Mouse (Mus musculus) midbrain, embryonic 12.5 days (tissue): ENCODE measurements at regions not wholly inside any gene's neighbourhood (a gene's known extent, or its start where the extent isn't known, plus 50 kb on each side); places are given as distances from the start of the nearest gene placed in this dataset.

Experiments used
- ATAC-seq: fragments of 200-750 bp; cut with Nextera tagmentation; 2 replicates; pipeline ENCODE4 v1.8.0; 2017; ENCODE audit warnings: low read depth, moderate TSS enrichment, moderate library complexity; ENCODE audit not compliant: low FRiP score
- H3K27ac ChIP-seq: fragments of 300-500 bp; sonication (generic); replicated peaks from 2 replicates; pipeline ENCODE4 v1.5.1; 2016; ENCODE audit warnings: mild to moderate bottlenecking
- H3K27me3 ChIP-seq: fragments of 300-500 bp; sonication (generic); 2 replicates; pipeline ENCODE4 v1.6.1; 2016; ENCODE audit warnings: mild to moderate bottlenecking
- H3K36me3 ChIP-seq: fragments of 300-500 bp; sonication (generic); 2 replicates; pipeline ENCODE4 v1.6.1; 2016
- H3K4me1 ChIP-seq: fragments of 300-500 bp; sonication (generic); 2 replicates; pipeline ENCODE4 v1.6.1; 2016
- H3K4me2 ChIP-seq: fragments of 300-500 bp; sonication (generic); replicated peaks from 2 replicates; pipeline ENCODE4 v1.6.1; 2016; ENCODE audit warnings: mild to moderate bottlenecking, moderate library complexity
- H3K4me3 ChIP-seq: fragments of 300-500 bp; sonication (generic); 2 replicates; pipeline ENCODE4 v1.5.1; 2016; ENCODE audit warnings: mild to moderate bottlenecking
- H3K9ac ChIP-seq: fragments of 300-500 bp; sonication (generic); replicated peaks from 2 replicates; pipeline ENCODE4 v1.6.1; 2016; ENCODE audit warnings: mild to moderate bottlenecking, moderate library complexity
- H3K9me3 ChIP-seq: fragments of 300-500 bp; sonication (generic); 2 replicates; pipeline ENCODE4 v1.6.1; 2016; ENCODE audit warnings: mild to moderate bottlenecking
- WGBS: fragments of 180-500 bp; shearing (Covaris S2); methylation state at CpG from one replicate; pipeline ENCODE4 v1.1.7; 2016; 5-methylcytosine and 5-hydroxymethylcytosine counted together

GRCm38 (mm10) chr7:62269156-62269855 lies 77.1 kb upstream of the Ndn start:
- Histone ChIP-seq H3K27ac (no peak overlapping the region), H3K4me3 (no peak overlapping the region), H3K4me1 (peaks cover 3% of the 10 kb centered on the region; the same call in 1 of the 2 replicates), H3K27me3 (no peaks in the 10 kb centered on the region), H3K4me2 (no peak overlapping the region), H3K9ac (no peak overlapping the region), H3K9me3 (no peaks in the 10 kb centered on the region), H3K36me3 (no peaks in the 10 kb centered on the region)
- WGBS: 53% methylated on average over 1 of the region's 1 CpGs
- ATAC-seq: peak; percentile 47; the same call in 1 of the 2 replicates

GRCm38 (mm10) chr7:62276219-62276618 lies 70.2 kb upstream of the Ndn start:
- ATAC-seq: no peak
- WGBS: 52% methylated on average over 2 of the region's 2 CpGs

DNA sequence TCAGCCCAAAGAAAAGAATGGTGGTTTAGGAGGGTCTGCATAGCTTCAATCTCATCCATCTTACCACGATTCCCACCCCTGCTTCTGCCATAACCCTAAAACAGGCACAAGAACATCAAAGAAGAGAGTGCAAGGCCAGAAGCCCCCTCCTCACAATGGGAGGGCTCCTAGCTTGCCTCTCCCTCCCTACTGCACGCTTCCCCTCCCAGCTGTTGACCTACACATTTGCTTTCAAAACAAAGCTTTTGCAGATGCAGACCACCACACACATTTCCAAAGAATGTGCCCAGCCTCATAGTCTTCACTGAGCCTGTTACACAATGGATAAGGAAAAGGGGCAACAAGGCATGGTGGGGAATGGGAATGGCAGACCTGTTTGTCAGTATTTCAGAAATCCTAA lies 67.9 kb upstream of the Ndn start:
- Histone ChIP-seq H3K9me3 (0 out of 2 replicates have a peak, but pooled peaks cover 2% of the 10 kb centered on the region), H3K4me2 (no peak overlapping the region), H3K4me1 (peaks cover 4% of the 10 kb centered on the region; the same call in 1 of the 2 replicates), H3K9ac (no peak overlapping the region), H3K27me3 (no peaks in the 10 kb centered on the region), H3K27ac (peak overlapping the region; percentile 57), H3K36me3 (no peaks in the 10 kb centered on the region), H3K4me3 (no peak overlapping the region)
- 35% methylated on average over 2 of the region's 2 CpGs for WGBS
- ATAC-seq: no peak; the same call in 1 of the 2 replicates

More at GRCm38 (mm10) chr7:62276219-62276618, 70.2 kb upstream of the Ndn start:
- H3K4me1 ChIP-seq: peaks cover 4% of the 10 kb centered on the region; the same call in 1 of the 2 replicates
- H3K27ac ChIP-seq: no peak overlapping the region
- no peaks in the 10 kb centered on the region for H3K36me3 ChIP-seq
- H3K4me2 ChIP-seq: no peak overlapping the region
- no peak overlapping the region for H3K9ac ChIP-seq
- no peaks in the 10 kb centered on the region for H3K9me3 ChIP-seq
- H3K4me3 ChIP-seq: no peak overlapping the region
- no peaks in the 10 kb centered on the region for H3K27me3 ChIP-seq

DNA sequence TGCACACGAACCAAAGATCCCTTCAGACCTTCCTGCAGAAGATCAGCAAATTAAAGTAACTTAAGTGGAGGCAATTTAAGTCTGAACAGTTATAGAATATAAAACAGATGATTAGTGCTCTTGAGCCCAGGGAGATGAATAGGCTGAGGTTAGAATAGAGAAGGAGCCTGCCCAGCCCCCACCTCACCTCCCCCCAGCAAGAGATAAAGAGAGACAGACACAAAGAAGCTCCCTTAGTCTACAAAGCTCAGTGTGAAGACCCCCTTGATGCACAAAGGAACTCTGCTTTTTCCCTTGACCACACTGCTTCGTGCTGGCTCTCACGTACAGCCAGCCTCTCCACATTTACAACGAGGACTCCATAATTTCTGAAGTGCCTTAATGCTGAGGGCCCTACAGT lies 67.3 kb upstream of the Ndn start:
- Histone ChIP-seq H3K27ac (0 out of 2 replicates have a peak overlapping the region, but pooled peaks have one; percentile 57), H3K4me3 (no peak overlapping the region), H3K4me2 (no peak overlapping the region), H3K9ac (no peak overlapping the region), H3K9me3 (0 out of 2 replicates have a peak, but pooled peaks cover 4% of the 10 kb centered on the region), H3K4me1 (peaks cover 4% of the 10 kb centered on the region; the same call in 1 of the 2 replicates), H3K27me3 (no peaks in the 10 kb centered on the region), H3K36me3 (no peaks in the 10 kb centered on the region)
- ATAC-seq: peak; percentile 65; the same call in 1 of the 2 replicates
- WGBS: 52% methylated on average over 4 of the region's 4 CpGs
